Mouse (Mus musculus) lung, embryonic 16.5 days (tissue): ENCODE measurements at regions not wholly inside any gene's neighbourhood (a gene's known extent, or its start where the extent isn't known, plus 50 kb on each side); places are given as distances from the start of the nearest gene placed in this dataset.

Source experiments
- ATAC-seq: fragments of 200-750 bp; cut with Nextera tagmentation; 2 replicates; pipeline ENCODE4 v1.8.0; 2017; ENCODE audit warnings: low read depth, mild to moderate bottlenecking, moderate library complexity
- H3K27ac ChIP-seq: fragments of 300-500 bp; sonication (generic); 2 replicates; pipeline ENCODE4 v1.5.1; 2014; ENCODE audit warnings: mild to moderate bottlenecking, control low read depth, low read length
- H3K27me3 ChIP-seq: fragments of 300-500 bp; sonication (generic); 2 replicates; pipeline ENCODE4 v1.6.1; 2014; ENCODE audit warnings: low read depth, low read length, mixed read lengths; ENCODE audit not compliant: control insufficient read depth, insufficient read depth
- H3K36me3 ChIP-seq: fragments of 300-500 bp; sonication (generic); 2 replicates; pipeline ENCODE4 v1.6.1; 2014; ENCODE audit warnings: low read length; ENCODE audit not compliant: control insufficient read depth, insufficient read depth
- H3K4me1 ChIP-seq: fragments of 300-500 bp; sonication (generic); replicated peaks from 2 replicates; pipeline ENCODE4 v1.6.1; 2014; ENCODE audit warnings: low read length, mixed read lengths; ENCODE audit not compliant: control insufficient read depth, insufficient read depth
- H3K4me2 ChIP-seq: fragments of 300-500 bp; sonication (generic); 2 replicates; pipeline ENCODE4 v1.6.1; 2014; ENCODE audit warnings: low read depth, low read length, control low read depth
- H3K4me3 ChIP-seq: fragments of 300-500 bp; sonication (generic); 2 replicates; pipeline ENCODE4 v1.5.1; 2014; ENCODE audit warnings: mild to moderate bottlenecking, low read length, control low read depth
- H3K9ac ChIP-seq: fragments of 300-500 bp; sonication (generic); 2 replicates; pipeline ENCODE4 v1.6.1; 2014; ENCODE audit warnings: low read length, control low read depth
- H3K9me3 ChIP-seq: fragments of 300-500 bp; sonication (generic); 2 replicates; pipeline ENCODE4 v1.6.1; 2016; ENCODE audit warnings: low read length; ENCODE audit not compliant: control insufficient read depth
- WGBS: fragments of 180-500 bp; shearing (Covaris S2); extraction: QIAGEN DNeasy Blood & Tissue Kit; methylation state at CpG from one replicate; pipeline ENCODE4 v1.1.7; 2014; 5-methylcytosine and 5-hydroxymethylcytosine counted together

DNA sequence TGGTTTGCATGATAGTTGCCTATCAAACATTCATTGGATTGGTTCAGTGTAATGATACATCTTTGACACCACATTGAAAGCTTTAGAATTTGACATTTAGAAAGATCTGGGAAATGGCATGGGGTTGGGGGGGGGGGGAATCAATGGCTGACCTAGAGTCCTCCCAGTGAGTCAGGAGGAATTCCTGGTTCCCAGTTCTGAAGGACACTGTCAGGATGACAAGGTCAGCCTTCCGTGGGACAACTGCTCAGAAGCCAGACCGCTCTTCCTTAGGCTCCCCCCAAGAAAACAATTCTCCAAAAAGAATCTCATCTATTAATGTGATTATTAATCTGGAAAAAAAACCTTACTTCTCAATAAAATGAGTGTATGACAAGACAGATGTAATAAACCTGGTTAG is 132.1 kb upstream of the Grik3 start:
- H3K27me3 ChIP-seq: no peaks in the 10 kb centered on the region
- 77% methylated on average over 2 of the region's 2 CpGs for WGBS
- no peak overlapping the region for H3K4me2 ChIP-seq
- ATAC-seq: no peak
- H3K9ac ChIP-seq: no peak overlapping the region
- no peak overlapping the region for H3K4me3 ChIP-seq
- no peaks in the 10 kb centered on the region for H3K36me3 ChIP-seq
- no peaks in the 10 kb centered on the region for H3K9me3 ChIP-seq
- no peak overlapping the region for H3K27ac ChIP-seq
- no peaks in the 10 kb centered on the region for H3K4me1 ChIP-seq

DNA sequence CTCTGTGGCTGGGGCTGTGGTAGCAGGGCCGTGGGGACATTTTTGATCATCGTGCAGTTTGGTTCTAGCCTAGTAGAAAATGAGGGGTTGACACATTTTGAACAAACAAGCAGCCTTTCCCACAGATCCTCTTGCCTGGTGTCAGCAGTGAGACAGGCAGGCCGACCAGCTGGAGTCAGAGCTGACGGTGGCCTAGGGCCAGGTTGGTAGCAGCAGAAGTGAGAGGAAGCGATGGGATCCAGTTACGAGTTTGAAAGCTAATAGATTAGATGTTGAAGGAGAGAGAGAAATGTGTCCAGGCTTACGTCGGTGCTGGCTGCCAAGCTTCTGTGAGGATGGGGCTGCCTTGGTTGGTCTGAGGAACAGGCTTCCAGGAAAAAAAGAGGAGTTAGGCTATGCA is 134.1 kb upstream of the Grik3 start:
- Histone ChIP-seq H3K4me3 (no peak overlapping the region), H3K36me3 (no peaks in the 10 kb centered on the region), H3K4me1 (no peaks in the 10 kb centered on the region), H3K4me2 (no peak overlapping the region), H3K9me3 (no peaks in the 10 kb centered on the region), H3K27me3 (no peaks in the 10 kb centered on the region), H3K27ac (no peak overlapping the region), H3K9ac (no peak overlapping the region)
- 18% methylated on average over 8 of the region's 8 CpGs for WGBS
- no peak for ATAC-seq

DNA sequence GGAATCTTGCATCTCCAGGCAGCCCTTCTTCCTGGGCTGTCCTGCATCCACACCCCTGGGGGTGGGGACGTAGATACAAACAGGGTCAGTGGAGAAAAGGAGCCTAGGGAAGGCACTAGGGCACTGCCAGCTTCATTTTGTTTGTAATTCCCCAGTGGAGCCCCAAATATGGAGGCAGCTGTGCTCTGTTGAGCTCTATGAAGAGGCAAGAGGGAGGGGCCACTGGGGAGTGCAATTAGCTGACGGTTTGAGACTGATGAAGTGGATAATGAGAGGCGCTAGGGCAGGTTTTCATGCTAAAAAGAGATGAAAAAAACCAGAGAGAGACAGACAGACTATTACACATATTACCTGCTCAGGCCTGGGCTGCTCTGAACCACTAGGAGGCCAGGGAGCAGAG is 135.8 kb upstream of the Grik3 start:
- ATAC-seq: no peak
- Histone ChIP-seq H3K9me3 (no peaks in the 10 kb centered on the region), H3K4me1 (no peaks in the 10 kb centered on the region), H3K4me3 (no peak overlapping the region), H3K9ac (no peak overlapping the region), H3K4me2 (no peak overlapping the region), H3K36me3 (no peaks in the 10 kb centered on the region), H3K27ac (no peak overlapping the region), H3K27me3 (no peaks in the 10 kb centered on the region)
- 43% methylated on average over 3 of the region's 3 CpGs for WGBS

DNA sequence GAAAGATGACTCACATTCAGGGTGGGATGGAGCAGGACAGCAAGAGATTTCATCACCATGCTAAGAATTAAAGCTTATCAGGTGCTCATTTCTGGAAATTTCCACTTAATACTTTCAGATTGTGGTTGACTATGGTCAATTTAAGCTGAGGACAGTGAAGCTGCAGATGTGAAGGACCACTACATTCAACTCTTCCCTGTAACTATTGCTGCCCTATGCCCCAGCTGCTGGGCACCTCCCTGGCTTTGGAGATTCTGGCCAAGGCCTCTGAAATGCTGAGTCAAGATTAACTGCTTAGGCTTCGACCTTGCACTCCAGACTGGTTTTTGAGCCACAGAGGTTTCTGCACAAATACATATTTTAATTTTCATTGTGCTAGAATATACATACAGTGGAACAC is 140.4 kb upstream of the Grik3 start:
- H3K4me3 ChIP-seq: no peak overlapping the region
- H3K27me3 ChIP-seq: no peaks in the 10 kb centered on the region
- ATAC-seq: no peak
- no peak overlapping the region for H3K4me2 ChIP-seq
- no peaks in the 10 kb centered on the region for H3K4me1 ChIP-seq
- no peaks in the 10 kb centered on the region for H3K9me3 ChIP-seq
- no peak overlapping the region for H3K9ac ChIP-seq
- WGBS: 50% methylated on average over 1 of the region's 1 CpGs
- H3K27ac ChIP-seq: no peak overlapping the region
- no peaks in the 10 kb centered on the region for H3K36me3 ChIP-seq

DNA sequence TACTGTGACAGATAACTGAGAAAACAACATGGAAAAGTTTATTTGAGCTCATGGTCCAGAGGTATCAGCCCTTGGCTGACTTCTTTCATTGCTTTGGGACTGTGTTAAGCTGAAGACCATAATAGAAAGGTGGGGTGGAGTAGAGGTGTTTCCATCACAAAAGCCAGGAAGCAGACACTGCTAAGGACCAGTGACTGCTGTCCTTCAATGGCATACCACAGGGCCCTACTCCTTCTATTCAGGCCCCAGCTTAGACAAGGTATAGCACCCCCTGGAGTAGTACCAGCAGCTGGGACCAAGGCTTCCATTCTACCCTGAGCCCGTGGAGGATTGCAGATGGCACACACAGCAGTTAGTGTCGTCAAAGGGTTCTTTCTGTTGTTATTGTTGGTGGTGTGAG is 151.4 kb upstream of the Grik3 start:
- H3K4me3 ChIP-seq: no peak overlapping the region
- no peak overlapping the region for H3K9ac ChIP-seq
- no peak for ATAC-seq
- no peak overlapping the region for H3K4me2 ChIP-seq
- no peak overlapping the region for H3K27ac ChIP-seq
- H3K36me3 ChIP-seq: no peaks in the 10 kb centered on the region
- H3K27me3 ChIP-seq: no peaks in the 10 kb centered on the region
- H3K9me3 ChIP-seq: no peaks in the 10 kb centered on the region
- 53% methylated on average over 2 of the region's 2 CpGs for WGBS
- H3K4me1 ChIP-seq: no peaks in the 10 kb centered on the region

DNA sequence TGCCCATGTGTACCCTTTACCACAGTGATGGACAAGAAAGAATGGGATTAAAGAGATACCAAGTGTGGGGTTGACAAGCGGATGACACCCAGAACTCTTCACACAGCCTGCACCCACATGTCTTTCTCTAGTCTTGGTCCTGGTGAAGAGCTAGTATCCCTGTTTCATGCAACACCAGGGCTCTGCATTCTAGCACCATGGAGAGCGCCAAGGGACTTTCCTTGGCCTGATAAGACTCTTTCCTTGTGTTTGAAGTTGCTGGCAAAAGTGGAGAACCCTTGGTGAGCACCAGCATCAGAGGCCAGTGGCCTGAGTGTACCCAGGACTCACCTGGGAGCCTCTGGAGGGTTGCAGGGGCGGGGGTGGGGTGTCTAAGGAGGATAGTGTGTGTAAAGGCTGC is 161.7 kb upstream of the Grik3 start:
- no peak for ATAC-seq
- no peaks in the 10 kb centered on the region for H3K27me3 ChIP-seq
- no peaks in the 10 kb centered on the region for H3K36me3 ChIP-seq
- 20% methylated on average over 3 of the region's 3 CpGs for WGBS
- no peaks in the 10 kb centered on the region for H3K9me3 ChIP-seq
- H3K9ac ChIP-seq: no peak overlapping the region
- no peak overlapping the region for H3K27ac ChIP-seq
- no peak overlapping the region for H3K4me2 ChIP-seq
- no peaks in the 10 kb centered on the region for H3K4me1 ChIP-seq
- no peak overlapping the region for H3K4me3 ChIP-seq

DNA sequence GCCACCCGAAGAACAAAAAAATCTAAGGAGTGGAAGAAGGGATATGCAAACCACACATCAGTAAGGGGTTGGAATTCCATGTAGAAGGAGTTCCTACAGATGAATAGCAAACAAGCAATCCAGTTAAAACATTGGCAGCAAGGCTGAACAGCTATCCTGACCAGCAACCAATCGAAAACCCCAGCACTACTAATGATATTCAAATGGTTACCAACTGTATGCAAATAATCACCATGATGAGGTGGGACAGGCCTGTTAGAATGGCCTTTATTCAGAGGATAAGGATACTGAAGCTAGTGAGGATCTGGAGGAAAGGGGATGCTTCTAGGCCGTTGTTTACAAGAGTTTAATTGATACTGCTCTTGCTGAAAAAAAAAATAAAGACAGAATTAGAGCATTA is 166.0 kb upstream of the Grik3 start:
- 62% methylated on average over 3 of the region's 3 CpGs for WGBS

DNA sequence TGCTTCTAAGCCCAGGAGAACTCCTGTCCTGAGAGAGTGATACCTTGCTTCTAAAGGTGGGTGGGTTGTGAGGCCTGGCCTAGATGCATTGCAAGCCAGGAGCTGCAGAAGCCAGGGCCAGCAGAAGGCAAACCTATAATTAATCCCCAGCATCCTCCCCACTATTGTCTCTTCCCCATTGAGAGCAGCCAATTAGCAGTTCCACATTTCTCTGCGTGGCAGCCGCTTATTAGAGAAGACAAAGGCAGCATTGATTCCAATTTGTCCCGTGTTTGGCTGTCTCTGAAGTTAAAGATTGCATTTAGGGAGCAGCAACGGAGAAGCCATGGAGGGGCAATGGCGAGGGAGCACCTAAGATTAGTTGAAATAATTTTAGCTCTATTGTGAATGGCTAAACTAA is 171.2 kb upstream of the Grik3 start:
- H3K4me2 ChIP-seq: no peak overlapping the region
- WGBS: 60% methylated on average over 5 of the region's 5 CpGs

More for the DNA sequence above, 166.0 kb upstream of the Grik3 start:
- H3K27me3 ChIP-seq: no peaks in the 10 kb centered on the region
- no peaks in the 10 kb centered on the region for H3K9me3 ChIP-seq
- no peak overlapping the region for H3K9ac ChIP-seq
- no peak overlapping the region for H3K4me3 ChIP-seq
- no peaks in the 10 kb centered on the region for H3K4me1 ChIP-seq
- no peak for ATAC-seq
- H3K4me2 ChIP-seq: no peak overlapping the region
- H3K36me3 ChIP-seq: no peaks in the 10 kb centered on the region
- H3K27ac ChIP-seq: no peak overlapping the region

DNA sequence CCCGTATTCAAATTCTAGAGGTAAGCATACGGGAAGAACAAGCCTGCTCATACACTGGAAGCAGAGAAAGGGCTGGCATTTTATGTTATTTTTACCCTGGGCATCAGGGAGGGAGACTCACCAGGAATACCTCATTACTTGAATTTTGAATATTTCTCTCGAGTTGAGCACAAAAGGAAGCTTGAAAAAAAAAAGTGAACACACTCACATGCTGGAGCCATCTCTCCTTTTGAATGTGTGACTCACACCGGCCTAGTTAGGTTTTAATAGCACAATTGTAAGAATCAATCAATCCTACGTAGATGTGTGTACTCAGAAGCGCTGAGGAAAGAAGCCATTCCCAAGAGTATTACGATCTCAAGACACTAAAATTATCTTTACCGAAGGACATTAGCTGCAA is 172.2 kb upstream of the Grik3 start:
- 38% methylated on average over 8 of the region's 8 CpGs for WGBS
- H3K36me3 ChIP-seq: no peaks in the 10 kb centered on the region
- H3K27me3 ChIP-seq: no peaks in the 10 kb centered on the region

More for the DNA sequence above, 171.2 kb upstream of the Grik3 start:
- Histone ChIP-seq H3K36me3 (no peaks in the 10 kb centered on the region), H3K9me3 (no peaks in the 10 kb centered on the region), H3K9ac (no peak overlapping the region), H3K4me1 (no peaks in the 10 kb centered on the region), H3K27ac (no peak overlapping the region), H3K27me3 (no peaks in the 10 kb centered on the region), H3K4me3 (no peak overlapping the region)
- no peak for ATAC-seq

DNA sequence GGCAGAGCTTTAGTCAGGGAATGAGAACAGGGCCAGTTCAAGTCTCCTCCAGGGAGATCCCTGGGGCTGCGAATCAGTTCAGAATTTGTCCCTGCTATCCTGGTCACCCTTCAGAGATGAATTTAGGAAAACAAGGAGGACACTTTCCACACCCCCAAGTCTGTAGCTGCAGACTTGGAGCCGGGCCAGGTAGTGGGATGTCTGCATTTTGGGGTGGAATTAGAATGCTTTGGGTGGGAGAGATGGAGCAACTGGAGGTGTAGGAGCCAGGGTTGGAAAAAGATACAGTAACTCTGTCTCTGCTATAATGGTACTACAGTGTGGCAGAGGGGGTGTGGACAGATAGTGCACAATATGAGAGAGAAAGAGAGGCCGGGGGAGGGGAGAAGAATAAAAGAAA is 173.6 kb upstream of the Grik3 start:
- Histone ChIP-seq H3K4me2 (no peak overlapping the region), H3K27ac (no peak overlapping the region), H3K9me3 (no peaks in the 10 kb centered on the region), H3K4me1 (no peaks in the 10 kb centered on the region), H3K36me3 (no peaks in the 10 kb centered on the region), H3K4me3 (no peak overlapping the region), H3K9ac (no peak overlapping the region), H3K27me3 (no peaks in the 10 kb centered on the region)
- WGBS: 63% methylated on average over 3 of the region's 3 CpGs
- no peak for ATAC-seq

More for the DNA sequence above, 172.2 kb upstream of the Grik3 start:
- no peak overlapping the region for H3K4me3 ChIP-seq
- ATAC-seq: no peak
- H3K27ac ChIP-seq: no peak overlapping the region
- no peaks in the 10 kb centered on the region for H3K4me1 ChIP-seq
- H3K9me3 ChIP-seq: no peaks in the 10 kb centered on the region
- H3K9ac ChIP-seq: no peak overlapping the region
- no peak overlapping the region for H3K4me2 ChIP-seq
